Mouse (Mus musculus) left cerebral cortex, postnatal 10 days (tissue): ENCODE data around the gene Igsf9. TPM values are rescaled to one million over a fixed set of nuclear protein-coding genes. Genes with fewer than 3 reads are reported as not detected.

ENCODE experiments used
- DNase-seq, 2 experiments: peaks; one replicate each; pipeline ENCODE4 v3.0.0; 2021 to 2022; ENCODE audit warnings: low spot score in 2 of 2, mixed read lengths in 1 of 2; ENCODE audit errors: extremely low spot score in 1 of 2
- intact Hi-C: fragments of 180-260 bp; cut with DNase I; formaldehyde crosslinking; loops from one replicate; pipeline ENCODE4 v1.15.1; 2025
- total RNA-seq, 2 experiments: library from RNA; stranded (reverse); gene quantifications; 2 replicates each; pipeline ENCODE4 v1.2.3; 2021

Gene Igsf9
- total RNA-seq, 2 experiments from 2014 or later = 19.2 to 27.4 TPM

DNA sequence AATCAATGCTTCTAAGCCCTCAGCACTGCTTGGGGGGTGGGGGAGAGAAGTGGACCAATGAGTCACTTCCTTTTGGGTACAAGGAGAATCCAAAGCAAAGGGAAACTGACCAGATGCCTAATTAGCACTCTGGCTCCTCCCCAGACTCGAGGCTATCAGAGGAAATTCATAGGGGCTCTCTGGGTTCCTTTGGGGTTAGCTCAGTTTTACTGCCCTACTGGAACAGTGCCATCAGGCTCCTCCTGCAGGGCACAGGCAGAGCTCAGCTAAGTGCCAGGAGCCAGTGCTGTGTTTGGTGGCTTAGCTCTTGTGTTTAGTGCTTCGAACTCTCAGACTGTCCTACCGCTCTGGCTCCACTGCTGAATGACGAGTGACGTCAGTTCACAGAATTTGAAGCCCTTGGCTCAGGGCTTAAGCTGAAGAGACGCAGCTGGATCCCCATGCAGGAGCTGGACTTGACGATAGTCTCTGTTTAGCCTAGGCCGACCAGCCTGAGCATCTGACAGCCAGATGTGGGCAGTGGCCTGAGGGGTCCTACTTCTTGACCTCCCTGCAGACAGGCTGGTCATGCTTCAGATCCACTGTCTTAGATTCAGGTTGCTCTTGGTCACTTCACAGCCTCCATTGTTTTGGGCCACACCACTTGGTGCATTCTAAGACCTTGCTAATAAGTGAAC, 49.1 kb downstream of the Igsf9 start:
- no peak for DNase-seq
- intact Hi-C loops = loop anchor here (5.0 kb wide), 1 partner anchor 82 kb away; no protein-coding TSS in a partner anchor

DNA sequence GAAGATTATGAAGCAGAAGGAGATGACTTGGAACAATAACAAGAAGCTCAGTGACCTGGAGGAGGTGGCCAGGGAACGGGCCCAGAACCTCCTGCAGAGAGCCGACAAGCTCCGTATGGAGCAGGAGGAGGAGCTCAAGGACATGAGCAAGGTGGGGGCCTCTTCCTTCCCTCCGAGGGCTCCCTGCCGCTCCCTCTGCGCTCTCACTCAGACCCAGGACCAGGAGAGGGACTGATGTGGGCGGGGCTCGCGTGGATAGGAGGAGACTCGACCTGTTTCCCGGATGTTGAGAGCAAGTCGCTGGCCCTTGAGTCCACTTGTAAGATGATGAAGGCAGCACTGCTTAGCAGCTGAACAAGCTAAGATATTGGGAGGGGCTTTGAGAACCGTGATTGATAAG, 51.0 kb downstream of the Igsf9 start:
- peak in 1 of 2 experiments; percentile 72 for DNase-seq
- intact Hi-C loops = loop anchor here (5.0 kb wide), 1 partner anchor 80 kb away; no protein-coding TSS in a partner anchor

DNA sequence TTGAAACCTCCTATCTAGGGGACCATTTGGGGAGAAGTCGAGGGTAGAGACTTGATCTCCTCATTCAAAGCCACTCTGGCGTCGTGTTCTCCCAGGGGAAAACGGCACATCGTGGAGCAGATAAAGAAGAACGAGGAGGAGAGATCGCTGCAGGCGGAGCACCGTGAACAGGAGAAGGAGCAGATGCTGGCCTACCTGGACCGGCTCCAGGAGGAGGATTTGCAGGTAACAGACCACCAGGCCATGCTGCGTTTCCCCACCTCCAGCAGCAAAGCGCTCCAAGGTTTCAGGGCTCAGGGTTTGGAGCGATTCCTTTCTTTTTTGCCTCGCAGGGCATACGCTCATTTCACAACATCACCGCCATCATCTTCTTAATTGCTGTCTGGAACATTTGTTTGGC, 53.5 kb downstream of the Igsf9 start:
- no peak for DNase-seq
- intact Hi-C loops = no loop called here

DNA sequence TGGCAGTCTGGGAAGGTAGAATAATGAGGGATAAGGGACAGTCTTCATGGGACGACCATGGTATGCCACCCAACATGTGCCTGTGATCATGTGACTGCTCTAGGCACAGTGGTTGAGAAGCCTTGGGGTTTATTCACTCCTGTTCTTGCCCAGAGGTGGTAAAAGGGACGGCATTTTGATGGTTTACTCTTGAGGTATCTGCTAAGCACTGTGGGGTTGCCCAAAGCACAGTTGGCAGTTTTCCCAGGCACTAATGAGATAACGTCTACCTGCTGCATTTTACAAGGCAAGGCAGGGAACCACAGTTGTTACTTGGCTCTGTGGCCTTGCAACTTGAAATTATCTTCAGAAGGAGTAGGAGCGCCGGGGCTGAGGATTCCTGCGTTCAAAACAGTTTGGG, 58.2 kb downstream of the Igsf9 start:
- intact Hi-C loops = no loop called here
- DNase-seq = no peak

DNA sequence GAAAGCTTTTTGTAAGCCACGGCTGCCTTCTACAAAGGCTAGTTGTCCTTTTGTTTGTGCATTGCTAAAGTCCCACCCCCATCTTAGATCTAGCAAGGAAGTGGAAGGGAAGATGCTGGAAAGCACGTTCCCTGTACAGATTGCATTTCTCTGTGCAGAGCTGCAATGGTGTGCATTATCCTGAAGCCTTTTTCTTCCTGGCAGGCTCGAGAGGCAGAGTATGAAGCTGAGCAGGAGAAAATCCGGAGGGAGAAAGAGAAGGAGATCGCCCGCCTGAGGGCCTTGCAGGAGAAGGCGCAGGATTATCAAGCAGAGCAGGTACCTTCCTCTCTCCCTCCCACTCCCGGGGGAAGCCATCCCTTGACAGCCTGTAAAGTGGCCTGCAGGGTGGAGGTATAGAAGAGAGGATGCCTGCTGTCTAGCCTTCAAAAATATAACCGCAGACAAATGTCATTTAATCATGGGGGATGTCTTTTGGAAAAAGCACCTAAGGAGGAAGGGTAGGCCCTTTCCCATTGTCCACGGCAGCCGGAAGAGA, 58.8 kb downstream of the Igsf9 start:
- intact Hi-C loops = no loop called here
- DNase-seq = no peak

DNA sequence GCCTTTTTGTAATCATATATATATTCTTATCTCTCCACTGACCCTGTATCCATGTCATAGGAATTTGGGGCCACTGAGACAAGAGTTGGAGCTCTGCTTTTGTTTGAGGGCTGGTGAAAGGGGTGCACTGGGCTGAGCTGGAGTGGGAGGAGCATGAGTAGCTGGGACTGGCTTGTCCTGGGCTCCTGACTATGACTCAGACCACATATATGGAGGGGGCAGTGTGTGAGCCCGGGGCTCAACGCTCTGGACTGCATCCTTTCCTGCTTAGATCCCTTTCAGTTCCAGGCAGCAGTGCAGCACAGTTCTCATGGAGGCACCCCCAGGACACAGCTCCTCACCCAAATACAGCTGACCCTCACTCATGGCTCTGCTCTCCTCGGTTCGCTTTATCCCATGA, 64.5 kb downstream of the Igsf9 start:
- intact Hi-C loops = no loop called here
- DNase-seq = no peak

Other genes starting within 250 kb of the Igsf9 start
- not detected for gene Atp1a4, start 223.4 kb upstream of the Igsf9 start, total RNA-seq
- 100 to 1,000 TPM; 216 to 226 TPM for gene Igsf8, start 220.1 kb upstream of the Igsf9 start, total RNA-seq
- gene Atp1a2, start 183.7 kb upstream of the Igsf9 start, total RNA-seq = 100 to 1,000 TPM; 393 to 413 TPM
- 10 to 100 TPM; 77.8 to 84.5 TPM for gene Kcnj9, start 152.5 kb upstream of the Igsf9 start, total RNA-seq
- 10 to 100 TPM; 68.5 to 69.3 TPM for gene Kcnj10, start 140.6 kb upstream of the Igsf9 start, total RNA-seq
- 10 to 100 TPM in 1 of 2 experiments, 1 to 10 TPM in 1; 9.8 to 10.6 TPM for gene Pigm, start 105.2 kb upstream of the Igsf9 start, total RNA-seq
- gene Slamf9, start 6.4 kb upstream of the Igsf9 start, total RNA-seq = under 1 TPM; 0.43 to 0.81 TPM
- gene Tagln2, start 18.3 kb downstream of the Igsf9 start, total RNA-seq = 10 to 100 TPM; 17.0 to 18.6 TPM
- gene Cfap45, start 39.0 kb downstream of the Igsf9 start, total RNA-seq = 1 to 10 TPM; 3.1 to 4.3 TPM
- gene Vsig8, start 74.2 kb downstream of the Igsf9 start, total RNA-seq = 1 to 10 TPM in 1 of 2 experiments, under 1 TPM in 1; 0.53 to 1.4 TPM
- not detected for gene Slamf8, start 108.8 kb downstream of the Igsf9 start, total RNA-seq
- not detected for gene Fcrl6, start 120.8 kb downstream of the Igsf9 start, total RNA-seq
- gene Dusp23, start 151.2 kb downstream of the Igsf9 start, total RNA-seq = 1 to 10 TPM; 7.7 to 8.2 TPM
- not detected for gene Crp, start 216.3 kb downstream of the Igsf9 start, total RNA-seq